Mouse (Mus musculus) layer of hippocampus, postnatal 25 days (tissue): ENCODE measurements around the gene Lrsam1. TPM values are rescaled to one million over a fixed set of nuclear protein-coding genes. Genes with fewer than 3 reads are reported as not detected.

Experiments
- total RNA-seq, 2 experiments: library from RNA; stranded (reverse); gene quantifications; 2 replicates each; pipeline ENCODE4 v1.2.3; 2021

Gene Lrsam1
- total RNA-seq, 2 experiments from 2014 or later: 35.6 to 36.1 TPM

Other genes with a start within 250 kb of the Lrsam1 start
- gene Cdk9, start 248.5 kb downstream of the Lrsam1 start, total RNA-seq: 100 to 1,000 TPM in 1 of 2 experiments, 10 to 100 TPM in 1; 96.0 to 106 TPM
- gene Sh2d3c, start 240.6 kb downstream of the Lrsam1 start, total RNA-seq: 10 to 100 TPM; 22.8 to 23.9 TPM
- 1 to 10 TPM; 1.1 to 1.3 TPM for gene 6330409D20Rik, start 220.6 kb downstream of the Lrsam1 start, total RNA-seq
- 10 to 100 TPM; 32.2 to 33.3 TPM for gene Tor2a, start 204.4 kb downstream of the Lrsam1 start, total RNA-seq
- under 1 TPM; 0.54 to 0.59 TPM for gene Ttc16, start 186.0 kb downstream of the Lrsam1 start, total RNA-seq
- gene Ptrh1, start 185.8 kb downstream of the Lrsam1 start, total RNA-seq: 1 to 10 TPM; 5.9 to 7.9 TPM
- gene Cfap157, start 177.2 kb downstream of the Lrsam1 start, total RNA-seq: 1 to 10 TPM in 1 of 2 experiments, under 1 TPM in 1; 0.49 to 1.3 TPM
- gene Stxbp1, start 114.4 kb downstream of the Lrsam1 start, total RNA-seq: 100 to 1,000 TPM; 596 to 606 TPM
- gene Fam129b, start 85.5 kb downstream of the Lrsam1 start, total RNA-seq: 10 to 100 TPM; 15.1 to 15.7 TPM
- 100 to 1,000 TPM; 101 to 110 TPM for gene Rpl12, start 55 bp downstream of the Lrsam1 start, total RNA-seq
- 10 to 100 TPM; 20.5 to 21.4 TPM for gene Slc2a8, start 20.5 kb upstream of the Lrsam1 start, total RNA-seq
- gene Garnl3, start 170.0 kb upstream of the Lrsam1 start, total RNA-seq: 10 to 100 TPM; 37.5 to 44.8 TPM